Mouse (Mus musculus) gastrocnemius, adult 18-20 months (tissue): ENCODE measurements around the gene Nf2. TPM values are rescaled to one million over a fixed set of nuclear protein-coding genes. Genes with fewer than 3 reads are reported as not detected.

ENCODE experiments used
- DNase-seq: peaks from one replicate; pipeline ENCODE4 v3.0.0; 2021; ENCODE audit warnings: low spot score
- total RNA-seq, 2 experiments: library from RNA; stranded (reverse); gene quantifications; 2 replicates each; pipeline ENCODE4 v1.2.3; 2021

The Nf2 gene
- total RNA-seq, 2 experiments from 2014 or later, result 51.1 to 55.6 TPM

DNA sequence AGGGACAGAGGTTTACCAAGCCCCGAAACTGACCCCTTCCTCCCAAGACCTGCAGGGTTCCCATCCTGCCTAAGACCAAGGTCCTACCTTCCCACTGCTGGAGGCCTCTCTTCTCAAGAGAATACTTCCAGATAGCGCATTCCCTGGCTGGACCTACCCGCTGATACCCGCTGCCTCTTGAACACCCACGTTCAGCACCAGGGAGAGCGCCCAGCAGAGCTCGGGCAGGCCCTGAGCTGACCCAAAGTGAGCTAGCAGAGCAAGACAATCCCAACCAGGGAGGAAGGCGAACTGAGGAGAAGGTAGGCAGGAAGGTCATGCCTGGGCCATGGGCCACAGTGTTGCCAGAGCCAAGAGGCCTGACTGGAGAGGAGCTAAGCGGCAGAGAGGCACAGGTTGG lies 99.1 kb downstream of the Nf2 start:
- DNase-seq, result peak; percentile 42

DNA sequence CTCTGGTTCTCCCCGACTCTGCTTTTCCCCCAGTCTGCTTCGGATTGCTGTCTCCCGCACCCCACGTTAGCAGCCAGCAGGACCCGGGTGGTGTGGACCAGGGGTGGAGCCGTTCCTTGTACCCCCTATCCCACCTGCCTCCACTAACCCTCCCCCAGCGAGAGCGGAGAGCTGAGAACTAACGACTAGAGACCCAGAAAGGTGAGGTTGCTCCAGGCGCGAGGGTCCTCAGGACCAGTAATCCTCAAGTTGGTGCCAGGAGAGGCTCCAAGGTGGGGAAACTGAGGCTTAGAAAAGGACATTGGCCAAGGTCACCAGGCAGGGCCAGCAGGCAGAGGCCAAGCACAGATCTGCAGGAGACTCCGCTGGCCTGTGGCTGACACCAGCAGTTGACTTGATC lies 102.1 kb downstream of the Nf2 start:
- no peak for DNase-seq

DNA sequence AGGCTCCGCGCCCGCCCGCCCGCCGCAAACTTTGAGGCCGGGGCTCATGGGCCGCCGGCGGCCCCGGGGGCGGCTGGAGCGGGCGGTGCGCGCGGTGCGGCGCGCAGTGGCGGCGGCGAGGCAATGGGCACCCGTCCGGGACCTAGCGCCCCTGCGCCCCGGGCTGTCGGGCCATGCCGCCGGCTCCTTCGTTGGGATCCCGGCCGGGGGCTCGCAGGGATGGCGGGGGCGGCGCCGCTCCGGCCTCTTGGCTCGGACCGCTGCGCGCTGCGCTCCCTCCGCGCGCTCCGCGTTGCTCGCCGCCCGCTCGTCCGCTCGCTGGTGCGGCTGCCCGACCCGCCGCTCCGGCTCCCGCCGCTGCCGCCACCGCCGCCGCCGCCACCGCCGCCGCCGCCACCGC lies 102.6 kb downstream of the Nf2 start, which contains the start of gene Cabp7:
Gene Cabp7 (minus strand): TSS at position 46 of the 400 bp plus-strand sequence.
- DNase-seq, result no peak

DNA sequence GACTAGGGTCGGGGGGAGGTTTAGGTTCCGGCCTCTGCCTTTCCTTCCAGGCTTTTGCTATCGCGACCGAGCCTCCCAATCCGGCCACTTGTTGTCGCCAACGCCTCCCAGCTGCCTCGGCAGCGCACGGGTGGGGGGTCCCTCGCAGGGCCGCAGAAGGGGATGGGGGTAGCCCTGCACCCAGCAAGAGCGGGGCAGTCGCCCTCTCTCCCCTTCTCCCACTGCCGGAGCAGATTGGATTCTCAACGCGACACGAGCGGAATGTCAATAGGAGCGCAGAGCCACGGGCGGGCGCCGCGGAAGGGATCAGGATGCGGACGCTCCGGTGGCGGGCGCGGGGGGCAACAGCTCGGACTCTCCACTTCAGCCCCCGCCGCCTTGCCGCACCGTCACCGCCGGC lies 103.4 kb downstream of the Nf2 start:
- no peak for DNase-seq

DNA sequence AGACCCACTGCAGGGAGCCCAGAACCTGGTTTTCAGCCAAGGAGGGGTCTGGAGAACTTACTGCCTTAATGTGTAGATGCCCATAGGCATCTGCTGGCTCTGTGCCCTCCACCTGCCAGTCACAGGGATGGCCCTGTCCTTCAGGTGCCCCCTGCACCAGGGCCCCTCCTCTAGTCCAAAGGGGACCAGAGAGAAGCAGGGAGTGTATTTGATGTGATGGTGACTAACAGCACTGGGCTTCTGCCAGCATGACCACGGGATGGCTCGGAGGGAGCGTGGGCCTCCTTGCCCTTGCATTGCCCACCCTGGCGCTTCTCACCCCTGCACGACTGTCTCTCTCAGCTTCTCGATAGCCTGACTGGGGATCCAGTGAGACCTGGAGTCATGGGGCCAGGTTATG lies 104.6 kb downstream of the Nf2 start:
- no peak for DNase-seq

DNA sequence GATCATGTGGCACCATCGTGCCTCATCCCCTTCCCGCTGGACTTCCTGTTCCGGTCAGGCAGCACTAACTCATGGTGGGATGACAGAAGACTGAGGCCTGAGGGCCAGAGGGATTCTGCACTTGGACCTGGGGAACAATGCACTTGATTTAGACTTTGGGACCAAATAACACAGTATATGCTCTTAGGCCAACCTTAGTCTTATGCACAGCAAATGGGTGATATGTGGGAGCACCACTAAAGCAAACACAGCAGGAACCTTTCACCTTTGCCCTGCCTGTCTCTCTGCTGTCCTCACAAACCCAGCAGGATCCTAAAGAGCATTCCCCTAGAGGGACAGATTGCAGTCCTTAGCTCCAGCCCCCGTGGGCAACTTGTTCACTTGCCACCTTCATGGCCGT lies 108.6 kb downstream of the Nf2 start:
- no peak for DNase-seq

DNA sequence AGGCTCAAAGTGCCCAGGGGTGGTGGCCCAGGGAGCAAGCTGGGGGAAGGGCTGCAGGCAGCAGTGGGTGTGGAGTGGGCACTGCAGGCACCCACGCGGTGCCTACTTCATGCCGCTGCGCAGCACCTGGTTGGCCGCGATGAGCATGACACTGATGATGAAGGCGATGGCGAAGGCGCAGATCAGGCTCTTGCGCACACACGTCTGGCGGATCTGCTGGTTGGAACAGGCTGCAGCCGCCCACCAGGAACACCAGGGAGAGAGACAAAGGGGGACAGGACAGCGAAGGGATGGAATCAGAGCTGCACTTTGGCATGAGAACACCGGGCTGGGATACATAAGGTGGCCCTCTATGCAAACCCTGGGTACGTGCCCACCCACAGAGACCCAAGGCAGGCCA lies 110.6 kb downstream of the Nf2 start:
- no peak for DNase-seq

DNA sequence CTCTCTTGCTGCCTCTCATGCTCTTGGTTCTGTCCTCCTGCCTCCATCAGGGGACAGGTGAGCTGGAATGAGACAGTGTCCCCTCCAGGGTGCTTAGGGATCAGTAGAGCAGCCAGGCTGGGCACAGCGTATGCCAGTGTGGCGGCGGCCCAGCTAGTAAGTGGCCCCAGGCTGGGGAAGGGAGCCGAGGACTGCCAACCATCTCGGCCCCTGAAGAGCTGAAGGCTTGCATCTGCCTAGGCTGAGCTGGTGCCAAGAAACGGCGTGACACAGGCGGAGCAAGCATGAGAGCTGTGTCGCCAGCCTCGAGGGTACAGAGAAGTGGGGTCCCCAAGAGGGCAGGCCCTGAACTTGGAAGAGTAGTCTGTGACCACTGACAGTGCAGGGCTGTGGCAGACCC lies 111.7 kb downstream of the Nf2 start:
- no peak for DNase-seq

DNA sequence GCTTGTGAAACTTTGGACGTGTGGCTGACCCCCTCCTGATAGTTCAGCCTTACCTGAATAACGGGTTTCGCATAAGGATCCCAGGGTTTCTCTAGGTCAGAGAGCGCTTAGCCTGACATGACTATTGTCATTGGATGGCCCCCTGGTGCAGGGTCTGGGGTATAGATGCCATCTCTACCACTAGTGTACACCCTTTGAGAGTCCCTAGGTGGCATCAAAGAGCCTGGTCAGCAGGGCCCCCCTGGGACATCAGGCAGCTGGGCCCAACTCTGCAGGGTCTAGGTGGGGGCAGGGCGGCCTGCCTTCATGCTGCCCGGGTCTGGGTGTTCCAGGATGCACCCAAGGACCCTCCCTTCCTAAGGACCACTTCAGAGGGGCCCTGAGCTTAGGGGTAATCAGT lies 113.0 kb downstream of the Nf2 start:
- no peak for DNase-seq

DNA sequence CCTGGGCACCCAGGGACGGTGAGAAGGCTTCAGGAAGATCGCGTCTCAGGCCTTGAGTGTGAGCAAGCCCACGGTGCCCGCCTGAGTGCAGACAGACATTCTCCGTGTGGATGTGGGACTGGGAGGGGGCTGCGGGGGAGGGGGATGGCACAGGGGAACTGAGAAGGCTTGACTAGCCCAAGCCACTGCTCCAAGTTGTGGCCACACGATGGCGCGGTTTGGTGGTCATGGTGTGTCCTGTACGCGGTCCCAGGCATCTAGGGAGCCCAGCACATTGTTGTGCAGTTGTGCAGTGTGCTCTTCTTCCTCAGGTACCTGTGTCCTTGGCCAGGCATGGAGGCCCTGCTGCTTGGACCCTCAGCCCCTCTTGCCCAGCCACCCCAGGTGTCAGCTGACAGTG lies 115.2 kb downstream of the Nf2 start:
- no peak for DNase-seq

DNA sequence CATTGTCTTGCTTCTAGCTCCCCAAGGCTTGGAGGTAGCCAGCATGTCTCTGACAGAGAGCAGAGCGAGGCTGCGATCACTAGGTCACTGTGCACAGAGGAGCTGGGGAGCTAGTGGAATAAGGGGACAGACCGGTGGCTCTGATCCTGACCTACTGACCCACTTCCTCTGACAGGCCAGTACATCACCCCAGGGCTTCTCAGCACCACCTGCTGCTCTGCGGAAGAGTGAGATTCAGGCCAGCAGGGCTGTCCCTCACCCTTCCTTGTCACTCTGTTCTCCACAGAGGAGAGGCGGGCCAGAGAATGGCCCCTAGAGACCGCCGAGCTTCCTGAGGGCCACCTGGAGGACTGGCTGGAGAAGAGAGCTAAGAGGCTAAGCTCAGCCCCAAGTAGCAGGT lies 117.6 kb downstream of the Nf2 start:
- no peak for DNase-seq

DNA sequence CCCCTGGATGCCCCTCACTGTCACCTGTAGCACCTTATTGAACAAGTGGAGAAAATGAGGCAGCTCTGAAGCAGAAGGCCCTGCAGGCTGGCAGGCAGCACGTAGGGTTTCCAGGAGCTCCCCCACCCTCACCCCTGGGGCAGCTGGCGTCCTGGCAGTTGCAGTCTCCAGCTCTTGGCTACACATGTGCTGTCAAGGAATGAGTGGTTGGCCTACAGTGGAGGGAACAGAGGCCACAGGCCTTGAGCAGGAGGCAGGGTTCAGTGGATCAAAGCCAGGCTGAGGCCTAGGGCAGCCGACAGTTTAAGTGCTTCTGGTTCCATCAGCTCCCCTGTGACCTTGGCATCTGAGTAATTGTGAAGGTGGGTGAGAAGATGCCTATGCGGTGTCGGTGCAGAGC lies 118.4 kb downstream of the Nf2 start:
- DNase-seq, result peak; percentile 10

DNA sequence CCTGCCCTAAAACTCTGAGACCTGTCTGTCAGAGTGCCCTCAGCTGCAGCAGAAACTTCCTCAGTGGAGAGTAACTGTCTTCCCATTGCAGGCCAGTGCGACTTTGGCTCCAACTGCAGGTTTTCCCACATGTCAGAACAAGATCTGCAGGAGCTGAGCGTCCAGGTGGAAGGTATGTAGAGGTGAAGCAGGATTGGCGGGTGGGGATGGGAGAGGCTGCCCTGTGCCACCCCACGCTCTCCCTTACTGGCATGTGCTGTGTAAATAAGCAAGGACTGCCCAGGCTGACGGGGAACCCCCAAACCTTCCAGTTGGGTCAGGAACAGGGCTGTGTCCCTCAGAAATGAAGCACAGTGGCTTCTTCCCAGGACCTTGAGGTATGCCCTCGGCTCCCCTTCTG lies 119.2 kb downstream of the Nf2 start:
- no peak for DNase-seq

DNA sequence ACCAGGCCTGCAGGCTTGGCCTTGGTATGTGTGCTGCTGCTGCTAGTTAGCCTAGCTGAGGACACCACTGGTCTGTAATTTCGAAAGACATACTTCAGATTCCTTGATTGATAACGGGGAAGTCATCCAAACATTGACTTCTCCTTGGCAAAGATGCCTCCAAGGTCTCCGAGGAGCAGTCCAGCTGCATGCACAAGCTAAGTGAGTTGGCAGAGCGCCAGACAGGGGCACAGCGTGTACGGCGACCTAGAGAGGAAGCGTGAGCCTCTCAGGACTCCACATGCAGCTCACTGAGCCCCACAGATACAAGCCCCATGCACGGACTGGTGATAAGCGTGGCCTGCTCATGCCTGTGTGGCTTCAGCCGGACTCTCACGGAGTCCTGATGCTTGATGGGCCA lies 119.7 kb downstream of the Nf2 start:
- no peak for DNase-seq

DNA sequence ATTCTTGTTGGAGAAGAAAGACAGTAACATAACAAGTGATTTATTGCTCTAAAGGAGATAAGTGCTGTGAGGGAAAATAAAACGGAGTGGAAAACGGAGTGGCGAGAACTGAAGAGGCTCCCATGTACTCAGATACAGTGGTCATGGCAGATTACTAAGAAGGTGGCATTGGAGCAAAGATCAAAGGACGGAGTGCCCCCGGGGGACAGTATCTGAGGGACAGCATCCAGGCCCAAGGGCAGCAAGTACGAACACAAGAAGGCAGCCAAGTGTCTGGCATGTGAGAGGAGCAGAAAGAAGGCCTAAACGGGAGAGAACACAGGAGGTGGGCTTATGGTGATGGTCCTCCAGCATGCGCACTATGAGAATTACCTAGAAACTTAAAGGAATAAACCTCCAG lies 127.6 kb downstream of the Nf2 start:
- DNase-seq, result no peak

DNA sequence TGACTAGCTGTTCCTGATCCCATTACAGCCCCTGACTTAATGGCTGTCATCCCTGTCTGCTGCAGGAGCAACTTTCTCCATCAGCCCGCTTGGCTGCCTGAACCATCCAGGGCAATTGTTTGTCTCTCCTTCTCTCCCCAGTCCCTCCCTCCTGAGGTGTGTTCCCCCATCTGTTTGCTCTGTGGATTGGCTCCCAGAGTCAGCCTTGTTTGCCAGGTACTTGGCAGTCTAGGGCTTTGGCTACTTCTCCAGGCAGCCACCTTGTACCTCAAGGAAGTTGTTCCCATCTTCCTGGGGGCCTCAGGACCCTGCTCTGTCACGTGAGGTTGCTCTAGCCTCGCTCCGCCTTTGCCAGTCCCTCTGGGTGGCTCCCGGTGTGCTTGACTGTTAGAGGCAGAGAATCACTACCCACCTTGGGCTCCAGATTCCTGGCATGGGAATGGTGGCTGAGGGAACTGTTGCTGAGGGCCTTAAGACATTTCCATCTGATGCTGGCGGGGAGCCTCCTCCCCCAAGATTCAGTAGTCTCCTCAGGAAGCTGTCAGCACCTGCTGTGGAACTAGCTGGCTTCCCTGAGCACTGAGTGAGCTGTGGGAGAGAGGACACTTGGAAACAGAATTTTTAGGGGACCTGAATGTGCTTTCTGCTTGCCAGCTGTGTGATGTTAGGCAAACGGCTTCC lies 128.3 kb downstream of the Nf2 start:
- no peak for DNase-seq

DNA sequence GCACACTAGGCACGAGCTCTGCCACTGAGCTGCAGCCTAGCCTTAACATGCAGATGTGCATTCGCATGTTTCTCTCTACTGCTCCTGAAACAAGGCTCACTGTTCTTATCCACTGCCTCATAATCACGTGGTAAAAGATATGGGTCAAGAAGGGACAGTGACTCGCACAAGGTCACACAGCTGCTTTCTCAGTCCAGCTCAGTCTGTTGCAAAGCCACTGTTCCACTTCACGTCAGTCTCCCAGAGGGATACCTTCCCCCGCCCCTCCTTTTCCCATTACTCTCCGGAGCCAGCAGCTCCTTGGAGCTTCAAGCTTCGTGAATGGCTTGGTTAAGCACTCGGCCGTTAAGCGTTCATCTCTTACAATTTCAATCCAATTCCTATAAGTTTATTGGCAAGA lies 128.9 kb downstream of the Nf2 start:
- DNase-seq, result no peak

DNA sequence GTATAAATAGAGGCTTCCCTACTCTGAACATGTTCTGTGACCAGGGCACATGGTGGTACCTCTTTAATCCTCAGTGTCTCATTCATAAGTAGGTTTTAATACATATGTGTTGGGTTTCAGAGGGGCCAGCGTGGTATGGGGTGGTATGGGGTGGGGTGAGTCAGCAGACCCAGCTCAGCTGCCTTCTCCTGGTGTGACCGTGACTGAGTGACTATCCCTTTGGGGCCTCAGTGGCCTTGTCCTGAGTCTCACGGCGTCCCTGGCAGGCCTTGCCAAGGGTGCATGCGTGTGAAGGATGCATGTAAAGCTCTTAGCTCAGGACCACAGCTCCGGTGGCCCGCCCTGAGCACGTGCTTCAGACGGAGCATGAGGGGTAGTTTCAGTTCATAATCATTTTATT lies 129.4 kb downstream of the Nf2 start:
- no peak for DNase-seq

DNA sequence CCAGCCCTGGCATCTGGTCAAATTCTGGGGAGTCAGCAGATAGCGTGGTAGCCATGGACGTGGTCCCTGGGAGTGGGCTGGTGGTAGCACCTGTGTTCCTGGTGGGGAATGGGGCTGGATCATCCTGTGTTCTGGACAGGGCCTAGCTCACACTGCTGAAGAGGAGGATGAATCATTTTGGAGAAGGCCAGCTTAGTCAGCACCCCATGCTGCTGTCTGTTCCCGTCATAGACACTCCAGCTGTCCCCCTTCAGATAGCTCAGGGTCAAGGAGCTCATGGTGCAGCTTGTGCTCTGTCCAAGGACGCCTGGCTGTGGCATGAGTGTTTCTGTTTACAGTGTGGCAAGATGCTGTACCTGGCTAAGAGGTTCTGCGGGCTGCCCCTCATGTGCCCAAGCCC lies 130.8 kb downstream of the Nf2 start:
- peak; percentile 14 for DNase-seq

DNA sequence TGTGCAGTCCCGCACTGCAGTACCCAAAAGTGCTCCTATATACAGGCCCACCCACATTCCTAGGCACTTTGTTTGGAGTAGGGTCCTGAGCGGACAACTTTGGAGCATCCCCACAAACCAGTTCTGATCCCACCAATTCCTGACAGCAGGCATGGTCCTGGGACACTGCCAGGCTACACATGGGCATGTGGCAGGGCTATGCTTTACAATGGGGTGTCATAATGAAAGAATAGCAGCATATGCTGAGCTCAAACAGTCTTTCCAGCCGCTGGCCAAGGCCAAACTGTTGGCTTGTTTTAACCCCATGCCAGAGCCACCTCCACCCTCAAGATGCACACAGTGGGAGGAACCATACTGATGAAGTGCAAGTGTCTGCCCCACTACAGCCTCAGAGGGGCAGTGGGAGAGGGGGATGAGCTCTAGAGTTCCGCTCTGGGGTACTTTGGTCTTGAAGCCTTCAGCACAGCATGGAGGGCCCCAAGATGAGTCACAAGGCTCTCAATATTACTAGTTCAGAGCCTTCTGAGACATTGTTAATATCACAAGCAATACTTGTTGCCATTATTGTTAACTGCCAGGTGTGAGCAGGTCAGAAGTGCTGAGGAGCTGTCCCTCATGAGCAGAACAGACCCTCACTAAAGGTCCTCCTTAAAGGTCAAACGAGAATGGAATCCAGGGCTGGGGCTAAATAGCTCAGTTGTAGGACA lies 132.7 kb downstream of the Nf2 start:
- no peak for DNase-seq
